Mouse (Mus musculus) adrenal gland, postnatal 4 days (tissue): ENCODE measurements around the gene Ap2a2. TPM values are rescaled to one million over a fixed set of nuclear protein-coding genes. Genes with fewer than 3 reads are reported as not detected.
"Not testable (repeated sequence)": the region's sequence is repeated elsewhere in the genome, so short reads cannot be mapped to it uniquely, and the experiment has no call there.

Source experiments
- DNase-seq, 2 experiments: peaks; one replicate each; pipeline ENCODE4 v3.0.0; 2021 to 2022; ENCODE audit warnings: low spot score in 2 of 2, mixed read lengths in 2 of 2
- total RNA-seq, 2 experiments: library from RNA; stranded (reverse); gene quantifications; 2 replicates each; pipeline ENCODE4 v1.2.3; 2021

The Ap2a2 gene
- total RNA-seq, 2 experiments from 2014 or later, result 75.6 to 81.5 TPM

DNA sequence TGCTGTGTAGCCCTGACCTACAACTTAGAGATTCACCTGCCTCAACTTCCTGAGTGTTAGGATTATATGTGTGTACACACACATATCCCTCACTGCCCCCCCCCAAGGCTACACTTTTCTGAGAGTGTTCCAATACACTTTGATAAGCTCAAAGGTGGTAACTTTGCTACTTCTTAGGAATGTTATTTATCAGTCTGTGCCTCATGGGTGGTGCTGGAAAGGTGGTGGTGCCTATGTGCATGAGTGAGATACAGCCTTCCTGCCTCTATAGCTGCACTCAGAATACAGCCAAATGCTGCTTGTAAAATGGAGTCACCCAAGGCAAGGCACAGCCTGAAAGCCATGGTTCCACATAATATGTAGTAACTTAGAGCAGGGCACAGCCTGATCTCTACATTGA lies 3.0 kb upstream of the Ap2a2 start:
- DNase-seq, result no peak

DNA sequence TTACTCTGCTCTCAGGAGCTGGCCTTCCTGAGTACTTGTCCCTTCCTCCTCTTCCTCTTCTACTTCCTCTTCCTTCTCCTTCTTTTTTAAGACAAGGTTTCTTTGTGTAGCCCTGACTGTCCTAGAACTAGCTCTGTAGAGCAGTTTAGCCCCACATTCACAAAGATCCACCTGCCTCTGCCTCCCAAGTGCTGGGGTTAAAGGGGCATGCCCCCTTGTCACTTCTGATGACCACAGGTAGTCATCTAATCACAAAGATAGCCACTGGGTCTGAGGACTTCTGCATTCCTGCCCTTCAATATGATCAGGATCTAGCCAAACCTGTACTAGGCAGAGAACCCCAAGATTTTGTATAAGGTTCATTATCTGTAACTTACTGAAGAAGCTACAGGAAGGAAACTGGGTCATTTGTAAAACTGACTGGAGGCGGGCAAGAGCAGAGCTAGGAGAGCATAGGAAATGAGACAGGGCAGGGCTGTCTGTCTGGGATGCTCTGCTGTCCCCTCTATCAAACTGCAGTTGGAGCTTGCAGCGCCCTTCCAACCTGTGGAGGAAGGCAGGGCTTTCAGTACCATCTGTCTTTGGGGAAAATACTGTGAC lies 2.1 kb upstream of the Ap2a2 start:
- DNase-seq, result no peak

DNA sequence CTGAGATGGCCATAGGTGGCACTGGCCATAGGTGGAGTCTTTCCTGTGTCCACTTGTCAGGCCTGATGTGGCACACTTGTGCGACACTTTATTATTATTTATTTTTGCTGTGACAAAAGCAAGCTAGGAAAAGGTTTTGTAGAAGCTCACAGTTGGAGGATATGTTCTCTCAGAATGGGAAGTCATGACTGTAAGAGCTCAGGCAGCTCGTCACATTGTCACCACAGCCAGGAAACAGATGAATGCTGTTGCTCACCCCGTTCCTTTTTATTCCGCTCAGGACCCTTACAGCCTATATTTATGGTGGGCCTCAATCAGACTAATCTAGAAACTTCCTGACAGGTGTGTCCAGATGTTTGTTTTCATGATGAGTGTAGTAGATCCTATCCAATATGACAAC lies 1.5 kb upstream of the Ap2a2 start:
- DNase-seq, result no peak

DNA sequence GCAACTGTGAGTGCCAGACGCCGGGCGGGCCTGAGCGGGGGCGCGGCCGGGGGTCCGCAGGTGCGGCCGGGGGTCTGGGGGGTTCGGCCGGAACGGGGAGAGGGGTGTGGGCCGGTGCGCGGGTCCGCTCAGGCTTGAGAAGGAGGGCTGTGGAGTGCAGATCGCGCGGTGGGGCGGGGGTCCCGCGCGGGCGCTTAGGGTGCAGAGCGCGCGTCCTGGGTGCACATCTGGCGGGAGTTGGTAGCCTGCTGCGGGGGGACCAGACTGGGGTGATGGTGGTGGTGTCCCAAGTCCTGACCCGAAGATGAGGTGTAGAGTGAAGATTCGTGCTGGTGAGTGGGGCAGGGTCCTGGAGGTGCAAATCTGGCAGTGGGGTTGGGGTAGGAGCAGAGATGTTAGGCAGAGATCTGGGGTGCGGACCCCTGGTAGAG lies 463 bp downstream of the Ap2a2 start:
- no peak for DNase-seq

DNA sequence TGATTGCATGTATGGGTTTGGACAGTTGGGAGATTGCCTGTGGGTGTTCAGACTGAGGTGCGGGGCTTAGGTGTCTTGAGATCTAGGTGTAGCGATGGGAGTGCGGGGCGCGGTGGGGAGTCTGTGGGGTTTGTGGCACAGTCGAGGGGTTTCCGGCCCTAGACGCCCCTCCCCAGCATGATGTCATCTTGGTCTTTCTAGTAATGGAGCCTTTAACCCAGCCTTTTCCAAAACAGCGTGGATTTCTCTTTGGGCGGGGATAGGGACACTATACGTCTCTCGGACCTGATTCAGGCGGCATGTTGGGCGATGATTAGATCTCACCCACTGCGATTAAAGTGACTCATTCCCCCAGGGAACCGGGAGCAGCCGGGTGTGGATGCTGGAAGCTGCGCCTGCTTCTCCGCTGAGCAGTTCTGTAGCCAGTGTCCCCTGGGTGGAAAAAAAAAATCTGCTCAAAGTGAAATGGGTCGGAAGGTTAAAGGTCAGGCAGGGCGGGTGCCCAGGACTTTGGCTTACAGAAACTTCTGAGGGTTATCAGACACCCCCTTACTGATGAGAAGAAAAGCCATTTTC lies 967 bp downstream of the Ap2a2 start:
- no peak for DNase-seq

DNA sequence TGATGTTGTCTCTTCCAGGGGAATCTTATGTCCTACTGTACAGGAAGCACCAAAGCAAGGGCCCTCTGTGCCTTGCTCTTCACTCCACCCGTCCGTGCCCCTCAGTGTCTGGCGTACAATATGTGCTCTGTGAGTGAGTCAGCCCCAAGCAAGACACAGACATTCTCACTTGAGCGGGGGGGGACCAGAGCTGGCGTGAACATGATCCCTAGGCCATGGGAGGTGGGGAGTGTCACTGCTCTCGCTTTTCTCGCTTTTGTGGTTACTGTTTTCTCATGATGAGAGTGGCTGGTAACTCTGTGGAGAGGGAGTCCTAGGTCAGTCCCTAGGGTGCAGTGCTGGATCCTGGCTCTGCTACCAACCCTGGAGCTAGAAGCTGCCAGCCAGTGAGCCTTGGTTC lies 2.6 kb downstream of the Ap2a2 start:
- DNase-seq, result no peak

DNA sequence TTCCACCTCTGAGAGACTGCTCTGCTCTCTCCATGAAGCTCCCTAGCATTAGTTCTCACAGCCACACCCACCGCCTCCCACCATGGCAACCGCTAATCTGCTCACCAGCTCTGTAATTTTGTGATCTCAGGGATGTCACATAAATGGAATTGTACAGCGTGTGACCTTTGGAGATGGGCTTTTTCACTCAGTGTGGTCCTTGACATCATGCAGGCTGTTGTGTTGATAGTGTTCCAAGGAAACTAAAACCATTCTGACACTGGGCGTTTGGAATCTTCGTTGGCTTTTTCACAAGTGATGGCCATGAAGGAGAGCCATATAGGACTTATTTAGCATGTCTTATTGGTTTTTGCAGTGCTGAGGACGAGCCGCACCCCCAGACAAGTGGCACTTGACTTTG lies 4.6 kb downstream of the Ap2a2 start:
- no peak for DNase-seq

DNA sequence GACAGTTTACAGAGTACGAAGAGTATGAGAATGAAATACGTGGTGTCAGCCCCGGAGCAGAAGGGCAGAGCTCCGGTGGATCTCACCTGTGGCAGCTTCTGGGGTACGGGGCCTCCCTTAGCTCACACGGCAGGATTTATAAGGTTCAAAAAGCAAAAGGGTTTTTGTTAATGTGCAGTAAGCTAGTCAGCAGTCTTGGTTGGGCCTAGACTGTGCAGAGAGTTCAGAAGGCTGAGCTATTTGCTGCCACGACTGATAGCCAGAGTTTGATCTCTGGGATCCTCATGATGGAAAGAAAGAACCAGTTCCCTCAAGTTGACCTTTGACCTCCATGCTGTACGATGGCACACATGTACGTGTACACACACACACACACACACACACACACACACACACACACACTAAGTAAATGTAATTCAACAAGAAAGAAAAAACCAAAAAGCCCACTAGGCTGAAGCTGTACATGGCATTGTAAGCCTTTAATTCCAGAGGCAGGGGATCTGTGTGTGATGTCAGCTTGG lies 7.4 kb downstream of the Ap2a2 start:
- no peak for DNase-seq

DNA sequence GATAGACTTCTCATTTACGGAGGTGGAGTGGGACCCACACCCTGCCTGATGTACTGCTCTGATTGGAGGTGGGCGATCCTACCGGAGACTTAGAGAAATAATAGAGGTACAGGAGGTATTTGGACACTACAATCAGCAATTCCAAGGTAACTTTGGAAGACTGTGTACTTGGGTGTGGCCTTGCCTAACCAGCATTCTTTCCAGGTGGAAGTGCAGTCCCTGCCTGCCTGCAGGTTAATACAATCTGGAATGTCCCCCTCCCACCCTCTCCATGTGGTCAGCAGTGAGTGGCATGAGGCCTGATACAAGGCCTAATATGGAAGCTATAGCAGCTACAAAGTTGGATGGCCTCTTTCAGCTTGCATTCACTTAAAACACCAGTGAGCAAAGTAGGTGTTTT lies 7.9 kb downstream of the Ap2a2 start:
- DNase-seq, result no peak

DNA sequence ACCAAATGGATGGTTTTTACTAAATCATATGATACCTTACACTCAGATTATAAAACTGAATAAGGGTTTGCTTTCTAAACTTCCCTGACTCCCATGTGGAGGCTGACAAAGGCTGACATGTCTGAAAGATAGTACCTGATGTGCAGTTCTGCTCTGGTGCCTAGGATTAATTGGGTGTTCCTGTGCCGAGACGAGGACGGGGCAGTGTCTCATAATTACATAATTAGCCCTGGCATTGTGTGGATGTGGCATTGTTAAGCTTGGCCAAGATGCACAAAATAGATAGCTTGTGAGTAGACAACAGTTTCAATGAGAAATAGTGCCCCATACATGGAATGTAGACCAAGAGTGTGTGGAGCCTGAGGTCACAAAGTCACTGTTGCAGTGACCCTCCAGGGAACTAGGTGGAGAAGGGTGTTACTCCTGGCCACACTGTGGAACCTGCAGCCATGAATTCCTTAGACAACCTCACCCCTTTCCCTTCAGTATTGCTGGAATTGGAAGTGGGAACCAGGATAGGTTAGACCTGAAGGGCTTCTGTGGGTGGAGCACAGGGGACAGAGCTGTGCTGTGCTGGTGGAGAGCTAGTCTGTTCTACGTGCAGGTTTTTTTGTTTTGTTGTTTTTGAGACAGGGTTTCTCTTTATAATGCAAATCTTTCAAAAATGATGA lies 8.8 kb downstream of the Ap2a2 start:
- DNase-seq, result no peak

DNA sequence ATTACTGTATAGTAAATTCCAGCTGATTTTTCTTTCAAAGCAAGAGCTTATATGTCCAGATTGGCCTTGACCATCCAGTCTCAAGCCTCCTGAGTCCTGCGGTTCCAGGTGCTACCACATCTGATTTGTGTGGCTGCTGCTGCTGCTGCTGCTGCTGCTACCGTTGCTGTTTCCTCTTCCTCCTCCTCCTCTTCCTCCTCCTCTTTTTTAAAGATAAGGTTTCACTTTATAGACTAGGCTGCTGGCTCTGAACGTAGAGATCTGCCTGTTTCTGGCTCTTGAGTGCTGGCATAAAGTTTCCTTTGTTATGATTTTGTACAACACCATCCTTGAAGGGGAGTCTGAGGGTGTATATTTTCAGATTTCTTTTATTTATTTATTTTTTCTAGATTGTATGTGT lies 12.1 kb downstream of the Ap2a2 start:
- DNase-seq, result no peak

DNA sequence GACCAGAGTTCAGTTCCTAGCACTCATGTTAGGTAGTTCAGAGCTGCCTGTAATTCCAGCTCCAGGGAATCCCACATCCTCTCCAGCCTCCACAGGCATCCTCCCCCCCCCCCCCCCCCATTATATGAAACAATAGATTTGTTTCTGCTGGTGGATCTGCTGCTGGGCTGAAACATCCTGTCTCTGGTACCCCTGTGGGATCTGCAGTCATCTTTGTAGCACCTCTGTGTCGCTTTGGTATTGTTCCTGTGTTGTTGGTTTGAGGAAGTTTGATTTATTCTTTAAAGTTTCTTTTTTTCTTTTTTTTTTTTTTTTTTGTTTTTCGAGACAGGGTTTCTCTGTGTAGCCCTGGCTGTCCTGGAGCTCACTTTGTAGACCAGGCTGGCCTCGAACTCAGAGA lies 13.5 kb downstream of the Ap2a2 start:
- DNase-seq, result no peak

DNA sequence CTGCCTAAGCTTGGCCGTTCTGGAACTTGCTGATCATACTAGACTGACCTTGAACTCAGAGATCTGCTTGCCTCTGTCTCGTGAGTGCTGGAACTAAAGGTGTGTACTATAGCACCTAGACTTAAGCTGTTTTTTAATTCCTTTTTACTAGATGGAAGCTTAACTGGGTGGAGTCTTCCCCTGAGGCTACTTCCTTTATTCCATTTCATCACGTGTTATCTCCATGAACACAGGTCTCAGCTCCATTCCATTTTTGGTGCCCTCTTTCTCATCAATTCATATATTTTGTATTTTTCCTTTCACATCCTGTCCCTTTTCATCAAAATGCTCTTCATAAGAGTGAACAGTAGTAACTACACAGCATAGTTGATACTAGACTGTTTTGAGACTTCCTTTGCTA lies 15.8 kb downstream of the Ap2a2 start:
- DNase-seq, result no peak

DNA sequence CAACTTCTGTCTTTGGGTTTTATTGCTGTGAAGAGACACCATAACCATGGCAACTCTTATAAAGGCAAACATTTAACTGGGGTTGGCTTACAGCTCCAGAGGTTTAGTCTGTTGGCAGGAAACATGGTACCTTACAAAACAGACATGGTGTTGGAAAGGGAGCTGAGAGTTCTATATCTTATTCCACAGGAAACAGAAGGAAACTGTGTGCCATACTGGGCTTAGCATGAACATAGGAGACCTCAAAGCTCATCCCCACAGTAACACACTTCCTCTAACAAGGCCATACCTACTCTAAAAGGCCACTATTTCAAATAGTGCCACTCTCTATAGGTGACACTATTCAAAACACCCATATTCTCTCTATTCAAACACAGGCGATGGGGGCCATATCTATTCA lies 16.5 kb downstream of the Ap2a2 start:
- no peak for DNase-seq

DNA sequence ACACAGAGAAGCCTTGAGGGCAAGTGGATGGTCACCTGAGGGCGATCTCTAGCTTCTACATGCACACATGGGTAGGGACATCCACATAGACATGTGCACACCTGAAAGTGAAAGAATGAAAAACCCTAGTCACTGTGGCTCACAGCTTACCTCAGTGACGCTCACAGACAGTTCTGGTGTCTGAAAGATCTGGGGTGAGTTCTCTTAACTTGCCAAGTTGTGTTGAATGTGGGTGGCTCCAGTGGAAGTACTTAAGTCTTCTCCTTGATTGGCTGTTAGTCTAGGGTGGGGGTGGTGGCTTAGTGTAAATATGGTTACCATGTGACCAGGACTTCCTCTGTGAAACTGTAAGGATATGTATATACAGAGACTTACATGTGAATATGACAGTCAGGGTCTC lies 17.0 kb downstream of the Ap2a2 start:
- DNase-seq, result no peak

DNA sequence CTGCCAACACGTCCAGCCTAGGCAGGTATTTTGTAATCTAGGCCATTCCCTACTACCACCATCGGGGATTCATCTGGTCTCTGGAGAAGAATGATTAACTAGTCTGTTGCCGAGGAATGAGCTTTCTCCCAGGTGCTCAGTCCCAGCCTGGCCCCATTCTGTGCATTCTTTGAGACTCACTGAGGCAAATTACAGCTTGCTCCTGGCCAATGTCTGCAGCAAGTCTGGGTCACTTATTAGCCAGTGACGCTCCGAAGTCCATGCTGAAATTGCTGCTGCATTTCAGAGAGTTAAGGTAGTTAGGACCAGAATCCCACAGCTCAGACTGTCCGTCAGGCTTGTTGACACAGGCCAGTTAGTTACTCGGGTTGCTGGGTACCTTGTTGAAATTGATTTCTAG lies 19.4 kb downstream of the Ap2a2 start:
- DNase-seq, result no peak

DNA sequence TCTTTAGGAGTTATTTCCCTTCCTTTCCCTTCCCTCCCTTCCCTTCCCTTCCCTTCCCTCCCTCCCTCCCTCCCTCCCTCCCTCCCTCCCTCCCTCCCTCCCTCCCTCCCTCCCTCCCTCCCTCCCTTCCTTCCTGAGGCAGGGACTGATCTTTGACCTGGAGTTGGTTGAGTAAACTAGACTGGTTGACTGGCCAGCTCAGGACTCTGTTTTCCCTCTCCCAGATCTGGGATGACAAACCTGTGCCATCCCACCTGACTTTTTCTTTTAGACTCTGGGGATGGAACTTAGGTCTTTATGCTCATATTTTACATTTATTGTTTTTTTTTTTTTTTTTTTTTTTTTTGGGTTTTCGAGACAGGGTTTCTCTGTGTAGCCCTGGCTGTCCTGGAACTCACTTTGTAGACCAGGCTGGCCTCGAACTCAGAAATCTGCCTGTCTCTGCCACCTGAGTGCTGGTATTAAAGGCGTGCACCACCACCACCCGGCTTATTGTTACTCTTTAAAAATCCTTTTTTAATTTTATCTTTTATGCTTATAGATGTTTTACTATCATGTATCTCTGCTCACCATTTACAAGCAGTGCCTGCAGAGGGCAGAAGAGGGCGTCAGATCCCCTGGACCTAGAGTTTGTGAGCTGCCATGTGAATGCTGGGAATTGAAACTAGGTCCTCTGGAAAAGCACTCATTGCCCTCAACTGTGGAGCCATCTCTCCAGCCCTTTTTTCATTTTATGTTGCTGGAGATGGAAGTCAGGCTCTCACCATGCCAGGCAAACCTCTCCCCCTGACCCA lies 22.3 kb downstream of the Ap2a2 start:
- DNase-seq, result no peak

DNA sequence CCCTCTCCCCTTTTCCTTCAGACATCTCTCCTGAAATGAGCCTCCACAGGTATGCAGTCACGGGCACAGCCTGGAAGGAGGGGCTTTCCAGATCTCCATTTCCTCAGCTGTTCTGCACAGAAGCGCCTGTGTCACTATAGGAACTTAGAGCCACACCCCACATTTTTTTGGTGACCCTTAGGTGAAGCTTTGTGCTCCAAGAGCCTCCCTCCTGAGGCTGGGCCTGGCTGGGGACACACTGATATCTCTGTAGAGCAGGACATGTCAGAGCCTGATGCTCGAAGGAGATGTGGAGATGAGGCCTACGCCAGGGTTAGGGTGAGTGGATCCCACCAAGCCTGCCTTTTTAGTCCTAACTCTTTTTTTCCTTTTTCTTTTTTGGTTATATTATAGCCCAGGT lies 23.3 kb downstream of the Ap2a2 start:
- no peak for DNase-seq

DNA sequence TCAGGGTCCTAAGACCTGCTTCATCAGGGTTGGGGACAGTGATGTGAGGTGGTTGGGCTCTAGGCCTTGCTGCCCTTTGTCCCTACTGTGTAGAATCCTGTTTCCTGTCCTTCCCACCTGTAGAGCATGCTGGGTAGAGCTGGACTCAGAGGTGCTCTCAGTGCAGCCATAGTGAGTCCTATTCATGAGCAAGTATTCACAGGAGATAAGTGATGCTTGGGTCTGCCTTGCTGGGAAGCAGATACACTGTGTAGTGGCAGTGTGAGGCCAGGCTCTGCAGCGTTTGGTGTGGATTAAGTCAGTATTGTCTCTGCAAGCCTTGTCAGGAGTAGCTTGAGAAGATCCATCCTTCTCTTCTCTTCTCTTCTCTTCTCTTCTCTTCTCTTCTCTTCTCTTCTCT lies 23.9 kb downstream of the Ap2a2 start:
- DNase-seq, result no peak

DNA sequence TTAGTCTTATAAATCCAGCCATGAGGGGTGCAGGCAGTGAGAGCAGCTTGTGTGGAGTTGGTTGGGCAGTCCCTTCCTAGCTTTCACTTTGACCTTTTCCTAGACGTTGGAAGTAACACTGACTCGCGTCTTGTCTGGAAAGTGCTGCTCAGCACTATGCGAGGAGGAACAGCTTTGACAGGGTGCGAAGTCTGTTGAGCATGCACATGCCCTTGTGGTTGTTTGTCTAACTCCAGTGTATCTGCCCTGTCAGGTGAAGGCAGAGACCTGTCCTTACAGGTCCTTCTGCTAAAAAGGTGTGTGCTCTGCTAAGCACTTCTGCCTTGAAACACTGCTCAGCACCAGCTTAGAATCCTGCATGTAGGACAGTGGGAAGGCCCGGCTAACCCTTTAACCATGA lies 26.9 kb downstream of the Ap2a2 start:
- DNase-seq, result no peak

DNA sequence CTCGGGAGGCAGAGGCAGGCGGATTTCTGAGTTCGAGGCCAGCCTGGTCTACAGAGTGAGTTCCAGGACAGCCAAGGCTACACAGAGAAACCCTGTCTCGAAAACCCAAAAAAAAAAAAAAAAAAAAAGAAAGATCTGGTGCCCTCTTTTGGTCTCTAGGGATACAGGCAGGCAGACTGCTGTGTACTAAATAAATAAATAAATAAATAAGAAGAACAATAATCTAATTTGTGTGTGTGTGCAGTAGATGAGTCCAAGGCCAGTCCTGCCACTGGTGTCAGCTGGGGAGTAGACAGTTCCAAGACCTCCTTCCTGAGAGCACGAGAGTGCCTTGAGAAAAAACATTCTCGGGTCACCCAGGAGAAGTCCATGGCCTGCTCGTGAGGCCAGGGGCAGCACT lies 28.3 kb downstream of the Ap2a2 start:
- not testable (repeated sequence) for DNase-seq

DNA sequence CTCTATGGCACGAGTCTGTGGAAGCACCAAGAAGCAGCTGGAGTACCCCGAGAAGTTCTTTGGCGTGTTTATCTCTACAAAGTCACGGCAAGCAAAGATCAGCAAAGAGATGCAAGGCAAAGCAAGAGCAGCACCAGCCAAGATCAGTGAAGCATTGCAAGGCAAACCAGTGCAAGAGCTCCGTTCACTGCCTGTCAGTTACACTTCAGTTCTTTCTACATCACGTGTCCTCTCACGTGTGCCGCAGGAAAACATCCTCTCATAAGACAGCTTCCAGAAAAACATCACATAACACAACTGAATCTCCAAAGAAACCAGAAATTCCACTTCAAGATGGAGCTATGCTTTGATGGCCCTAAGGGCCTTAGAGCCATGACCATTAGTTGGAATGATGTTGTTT lies 29.0 kb downstream of the Ap2a2 start:
- no peak for DNase-seq
